Comparison of ENCODE assay signal across 14 mouse cellular contexts in the genomic region with DNA sequence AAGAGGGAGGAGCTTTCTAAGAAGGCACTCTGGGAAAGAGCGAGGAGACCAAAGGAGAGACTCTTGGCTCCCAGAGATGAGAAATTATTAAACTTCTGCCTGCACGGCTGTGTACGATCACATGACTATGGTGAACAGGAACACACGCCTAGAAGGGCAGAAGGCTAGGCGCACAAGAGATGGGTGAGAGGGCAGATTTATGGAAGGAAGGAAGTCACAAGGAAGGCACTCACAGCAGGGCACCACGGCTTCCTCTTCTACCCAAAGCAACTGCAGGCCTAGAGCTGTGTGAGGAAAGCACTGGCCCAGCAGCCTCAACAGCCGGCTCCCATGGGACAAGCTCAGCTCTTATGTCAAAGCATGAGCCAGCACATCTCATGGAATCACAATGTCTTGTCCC. TPM values are rescaled to one million over a fixed set of nuclear protein-coding genes. Genes with fewer than 3 reads are reported as not detected.
DNase-seq lines count a peak whose midpoint lies in the region; ATAC-seq and TF ChIP-seq lines count a peak whose summit lies in the region.
"Had no signal": no experiment of that assay in that cellular context is flagged by ENCODE, and none has a peak within 500 bp of the region (broad histone marks: within the 10 kb centered on the region; RNA-seq: fewer than 3 reads in every experiment).

No protein-coding gene starts in this region.

- DNase-seq in heart, postnatal 14 days, result peak; percentile 31 to 36
- DNase-seq in spleen, adult 2 months (ENCODE audit: low read depth in 1 of 2, low spot score in 2 of 2), result no peak
- no peak for DNase-seq in spleen, postnatal 4 days (ENCODE audit: low spot score in 2 of 2)
- DNase-seq in kidney, postnatal 10 days, result peak; percentile 28
- DNase-seq in left cerebral cortex, adult 11 months (ENCODE audit: low spot score), result no peak
- DNase-seq in cerebellum, adult 2 months, result no peak
- no peak for DNase-seq in spleen, postnatal 14 days (ENCODE audit: low spot score in 2 of 2)
- DNase-seq: adrenal gland, postnatal 36 days; cerebellum, postnatal 10 days had no signal

- H3K27me3 ChIP-seq in heart, embryonic 12.5 days (replicated peaks), result no peaks in the 10 kb centered on the region
- H3K27me3 ChIP-seq in spleen, adult 2 months (ENCODE audit: control insufficient read depth, insufficient read depth, low read length), result no peaks in the 10 kb centered on the region
- no peaks in the 10 kb centered on the region for H3K27me3 ChIP-seq in cerebellum, adult 2 months (ENCODE audit: control insufficient read depth, insufficient read depth, low read length)
- H3K27me3 ChIP-seq: embryonic facial prominence, embryonic 15.5 days; forebrain, embryonic 15.5 days; limb, embryonic 15.5 days had no signal

- peaks cover 63% of the 10 kb centered on the region for H3K36me3 ChIP-seq in heart, embryonic 12.5 days
- peaks cover 16% of the 10 kb centered on the region for H3K36me3 ChIP-seq in spleen, adult 2 months (ENCODE audit: control insufficient read depth, insufficient read depth, low read length)

- no peak overlapping the region for H3K9ac ChIP-seq in heart, embryonic 12.5 days
- H3K9ac ChIP-seq: embryonic facial prominence, embryonic 15.5 days; forebrain, embryonic 15.5 days; limb, embryonic 15.5 days had no signal

- 83% methylated on average over 7 of the region's 7 CpGs for whole genome bisulfite sequencing in heart, embryonic 12.5 days
- WGBS in spleen, adult 2 months, result 54% methylated on average over 7 of the region's 7 CpGs
- WGBS in cerebellum, adult 2 months, result 58% methylated on average over 7 of the region's 7 CpGs

- H3K9me3 ChIP-seq in heart, embryonic 12.5 days (replicated peaks), result no peaks in the 10 kb centered on the region
- H3K9me3 ChIP-seq: embryonic facial prominence, embryonic 15.5 days; forebrain, embryonic 15.5 days; limb, embryonic 15.5 days had no signal

- no peak for ATAC-seq in heart, embryonic 12.5 days (ENCODE audit: insufficient number of reproducible peaks, low FRiP score)
- ATAC-seq: forebrain, embryonic 15.5 days; hindbrain, embryonic 16.5 days had no signal

- no peak overlapping the region for H3K4me3 ChIP-seq in heart, embryonic 12.5 days
- H3K4me3 ChIP-seq in spleen, adult 2 months (ENCODE audit: extremely low read depth, insufficient read depth, insufficient read length), result no peak overlapping the region
- no peak overlapping the region for H3K4me3 ChIP-seq in cerebellum, adult 2 months (replicated peaks; ENCODE audit: insufficient read depth, low read depth, low read length)
- H3K4me3 ChIP-seq: embryonic facial prominence, embryonic 15.5 days; forebrain, embryonic 15.5 days; limb, embryonic 15.5 days had no signal

- intact Hi-C loops in heart, postnatal 14 days (cut with DNase I), result no loop called here

- no peak overlapping the region for H3K4me2 ChIP-seq in heart, embryonic 12.5 days
- H3K4me2 ChIP-seq: embryonic facial prominence, embryonic 15.5 days; forebrain, embryonic 15.5 days; limb, embryonic 15.5 days had no signal

- TF ChIP-seq CTCF in spleen, adult 2 months (IDR thresholded peaks at IDR 0.05; ENCODE audit: extremely low read depth, insufficient read depth, insufficient read length, insufficient replicate concordance), result no peak
- no peak for TF ChIP-seq CTCF in cerebellum, adult 2 months (IDR thresholded peaks at IDR 0.05; ENCODE audit: borderline replicate concordance, insufficient read depth, low read depth, low read length)

- no peak overlapping the region for H3K27ac ChIP-seq in heart, embryonic 12.5 days (ENCODE audit: poor library complexity, severe bottlenecking)
- H3K27ac ChIP-seq in spleen, adult 2 months (ENCODE audit: insufficient read depth, low read length), result peak overlapping the region; percentile 14; the same call in 1 of the 2 replicates
- H3K27ac ChIP-seq in cerebellum, adult 2 months (ENCODE audit: insufficient read depth, low read length), result no peak overlapping the region
- H3K27ac ChIP-seq: embryonic facial prominence, embryonic 15.5 days; forebrain, embryonic 15.5 days; limb, embryonic 15.5 days had no signal

- no peak for TF ChIP-seq POLR2A in spleen, adult 2 months (IDR thresholded peaks at IDR 0.05; ENCODE audit: low read depth, low read length)
- TF ChIP-seq POLR2A in cerebellum, adult 2 months (IDR thresholded peaks at IDR 0.05; ENCODE audit: borderline replicate concordance, insufficient read depth, low read length), result no peak

- peaks cover 41% of the 10 kb centered on the region for H3K4me1 ChIP-seq in heart, embryonic 12.5 days (replicated peaks)
- H3K4me1 ChIP-seq in spleen, adult 2 months (ENCODE audit: control insufficient read depth, insufficient read depth, insufficient read length), result peaks cover 14% of the 10 kb centered on the region; the same call in 1 of the 2 replicates
- H3K4me1 ChIP-seq in cerebellum, adult 2 months (ENCODE audit: control insufficient read depth, insufficient read depth, low read length), result peaks cover 7% of the 10 kb centered on the region

RNA-seq across cellular contexts. Expression of gene Fam168b, which starts 15.0 kb away (rescaled TPM):
- 10 to 100 TPM; 53.8 to 58.1 TPM for total RNA-seq in heart, postnatal 14 days (2021)
- polyA plus RNA-seq in heart, embryonic 12.5 days (2016; fragmentation: Nextera tagmentation; extraction: Ambion mirVana), result 65.7 and 69.2 TPM in 2 replicates
- polyA plus RNA-seq in spleen, adult 2 months (2012; rRNA removed), result 351 and 558 TPM in 2 replicates
- 230 and 261 TPM in 2 replicates for polyA plus RNA-seq in cerebellum, adult 2 months (2012; rRNA removed)

RNA-seq across cellular contexts. Expression of gene Plekhb2, which starts 21.9 kb away (rescaled TPM):
- total RNA-seq in heart, postnatal 14 days (2021), result 10 to 100 TPM; 69.3 to 86.7 TPM
- 64.2 and 67.3 TPM in 2 replicates for polyA plus RNA-seq in heart, embryonic 12.5 days (2016; fragmentation: Nextera tagmentation; extraction: Ambion mirVana)
- 25.0 and 27.1 TPM in 2 replicates for polyA plus RNA-seq in spleen, adult 2 months (2012; rRNA removed)
- polyA plus RNA-seq in cerebellum, adult 2 months (2012; rRNA removed), result 208 and 209 TPM in 2 replicates

Comparison
In these comparisons a context has a peak if more than half of its experiments do, and no peak if none do; other contexts are left out.
1. DNase-seq: peak in heart, postnatal 14 days (2 of 2) and kidney, postnatal 10 days (single experiment); none in spleen, adult 2 months (0 of 2), spleen, postnatal 4 days (0 of 2), left cerebral cortex, adult 11 months (single experiment), cerebellum, adult 2 months (0 of 2) and spleen, postnatal 14 days (0 of 2).